Mouse (Mus musculus) urinary bladder, adult 2 months (tissue): ENCODE measurements around the gene Lysmd4. TPM values are rescaled to one million over a fixed set of nuclear protein-coding genes. Genes with fewer than 3 reads are reported as not detected.

Experiments
- DNase-seq: peaks from one replicate; pipeline ENCODE4 v3.0.0; 2022; ENCODE audit warnings: low spot score
- polyA plus RNA-seq: library from polyadenylated mRNA; depleted of rRNA; stranded (reverse); fragments of >200 nt; gene quantifications from 2 replicates; pipeline ENCODE4 v1.2.3, GENCODE M21; 2012; rRNA removed

The Lysmd4 gene
- polyA plus RNA-seq, 1 experiment = 11.8 TPM

DNA sequence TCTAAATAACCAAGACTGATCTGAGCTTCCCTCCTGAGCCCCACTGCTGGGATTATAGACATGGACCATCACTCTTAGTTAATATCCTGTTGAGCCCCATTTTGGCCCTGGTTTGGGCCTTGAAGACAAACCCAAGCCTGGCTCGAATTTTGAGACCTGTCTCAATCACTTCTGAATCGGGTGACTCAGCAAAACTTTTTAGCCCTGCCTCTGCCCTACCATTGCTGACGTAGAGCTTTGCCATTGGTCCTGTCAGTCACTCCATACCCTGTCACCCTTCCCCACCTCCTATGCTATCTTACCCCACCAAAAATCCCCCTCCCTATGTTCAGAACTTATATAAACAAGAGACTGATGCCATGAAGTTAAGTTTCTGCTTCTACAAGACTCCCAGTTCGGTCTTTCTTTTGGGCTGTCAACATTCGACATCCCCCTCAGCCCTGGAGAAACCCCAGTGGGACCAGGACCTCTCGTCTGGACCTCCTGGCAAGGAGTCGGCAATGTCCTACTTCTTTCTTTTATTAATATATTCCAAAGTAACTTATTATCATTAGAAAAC lies 119.8 kb downstream of the Lysmd4 start:
- DNase-seq = no peak

- DNase-seq = no peak
Observed at GRCm38 (mm10) chr7:67344443-67344842, 122.1 kb downstream of the Lysmd4 start.

GRCm38 (mm10) chr7:67352989-67353388 lies 130.6 kb downstream of the Lysmd4 start:
- DNase-seq = no peak

DNA sequence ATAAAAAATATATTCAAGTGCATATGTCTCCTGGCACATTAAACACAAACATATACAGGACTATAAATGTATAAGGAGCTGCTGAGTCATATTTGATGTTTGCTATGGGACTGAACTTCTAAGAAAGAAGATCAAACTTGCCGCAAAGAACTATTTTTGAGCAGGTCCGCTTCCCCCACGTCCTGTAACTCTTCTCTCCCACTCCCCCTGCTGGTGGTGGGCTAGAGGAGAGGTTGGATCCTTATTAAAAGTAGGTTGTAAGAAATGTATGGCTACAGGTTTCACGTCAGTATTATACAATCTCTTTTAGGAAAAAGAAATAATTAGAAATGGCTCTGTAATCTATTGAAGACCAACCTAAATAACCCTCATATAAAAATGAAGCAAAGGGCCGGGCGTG lies 131.3 kb downstream of the Lysmd4 start:
- no peak for DNase-seq

- DNase-seq = no peak
Observed at GRCm38 (mm10) chr7:67355870-67356269, 133.5 kb downstream of the Lysmd4 start.

Other genes starting within 250 kb of the Lysmd4 start
- 43.4 and 49.6 TPM in 2 replicates for gene Mef2a, start 150.3 kb downstream of the Lysmd4 start, polyA plus RNA-seq